Mouse (Mus musculus): ENCODE results near the gene Cldn20.

GRCm38 (mm10) chr17:3527841-3528471 is 4.4 kb upstream of the Cldn20 start:
- TF ChIP-seq HCFC1 (IDR thresholded peaks at IDR 0.05; ENCODE audit: low read depth, low read length) (no peak), POLR2A (IDR thresholded peaks at IDR 0.05; ENCODE audit: control insufficient read depth in 1 of 2, insufficient read depth in 1 of 2, low read depth in 1 of 2, low read length in 2 of 2, poor library complexity in 1 of 2) (no peak), RAD21 (IDR thresholded peaks at IDR 0.05; ENCODE audit: low read depth, low read length) (no peak), MEF2A (IDR thresholded peaks at IDR 0.05; ENCODE audit: extremely low read depth, insufficient replicate concordance, low read depth, low read length, poor library complexity, severe bottlenecking) (no peak), MAZ (IDR thresholded peaks at IDR 0.05; ENCODE audit: low read depth, low read length) (no peak), CTCF (IDR thresholded peaks at IDR 0.05 in 2 of 3, conservative IDR thresholded peaks at IDR 0.05 in 1 of 3; ENCODE audit: control insufficient read depth in 1 of 3, insufficient read depth in 1 of 3, low read depth in 2 of 3, low read length in 3 of 3, poor library complexity in 1 of 3, severe bottlenecking in 1 of 3) (no peak), USF1 (IDR thresholded peaks at IDR 0.05; ENCODE audit: low read depth, low read length) (no peak), E2F4 (IDR thresholded peaks at IDR 0.05; ENCODE audit: borderline replicate concordance, low read depth, low read length) (no peak), SMC3 (IDR thresholded peaks at IDR 0.05; ENCODE audit: low read depth, low read length) (no peak)
